Mouse (Mus musculus): ENCODE measurements around the gene Il18rap. TPM values are rescaled to one million over a fixed set of nuclear protein-coding genes. Genes with fewer than 3 reads are reported as not detected.

Il18rap gene
- polyA plus RNA-seq (2012; rRNA removed) (0.31 and 0.73 TPM in 2 replicates), polyA plus RNA-seq (2014; fragmentation: Nextera tagmentation; extraction: Ambion mirVana) (1.0 and 1.1 TPM in 2 replicates)

GRCm38 (mm10) chr1:40514851-40515585 lies at the start of gene Il18rap:
Il18rap (plus strand) TSS chr1:40515362.
- H3K4me3 ChIP-seq (ENCODE audit: insufficient read depth in 1 of 2, low read depth in 2 of 2, low read length in 2 of 2) = no peak within 1 kb of the TSS
- H3K4me2 ChIP-seq (ENCODE audit: low read depth) = no peak within 1 kb of the TSS
- H3K36me3 ChIP-seq (replicated peaks; ENCODE audit: control insufficient read depth, insufficient read depth, low read depth) = no peaks in the 10 kb centered on the region
- no peak within 1 kb of the TSS for H3K27ac ChIP-seq
- H3K27me3 ChIP-seq (ENCODE audit: control insufficient read depth, insufficient read depth, low read length) = no peaks in the 10 kb centered on the region
- no peak for DNase-seq (ENCODE audit: low read depth in 3 of 3, low spot score in 3 of 3)
- WGBS (ENCODE audit: insufficient replicate concordance) = 14% methylated on average over 9 of the region's 9 CpGs
- TF ChIP-seq EP300 (IDR thresholded peaks at IDR 0.05; ENCODE audit: low read depth) = no peak
- no peak for TF ChIP-seq CTCF (IDR thresholded peaks at IDR 0.05; ENCODE audit: low read depth)
- H3K4me1 ChIP-seq (replicated peaks; ENCODE audit: control insufficient read depth in 2 of 2, insufficient read depth in 2 of 2, low read length in 1 of 2) = no peaks in the 10 kb centered on the region
- no peak within 1 kb of the TSS for H3K9ac ChIP-seq (replicated peaks)
- no peak for ATAC-seq (ENCODE audit: insufficient read depth)
- H3K9me3 ChIP-seq (ENCODE audit: control insufficient read depth, low read length) = no peaks in the 10 kb centered on the region

- peak in 1 of 3 experiments; percentile 16 for DNase-seq (ENCODE audit: low read depth in 3 of 3, low spot score in 3 of 3)
- 35% methylated on average over 20 of the region's 20 CpGs for WGBS (ENCODE audit: insufficient replicate concordance)
- ATAC-seq (ENCODE audit: insufficient read depth) = no peak
- no peaks in the 10 kb centered on the region for H3K27me3 ChIP-seq (ENCODE audit: control insufficient read depth, insufficient read depth, low read length)
- H3K4me3 ChIP-seq (ENCODE audit: insufficient read depth in 1 of 2, low read depth in 2 of 2, low read length in 2 of 2) = no peak within 1 kb of the TSS
- no peak within 1 kb of the TSS for H3K4me2 ChIP-seq (ENCODE audit: low read depth)
- TF ChIP-seq EP300 (IDR thresholded peaks at IDR 0.05; ENCODE audit: low read depth) = no peak
- peak; percentile 64 for TF ChIP-seq CTCF (IDR thresholded peaks at IDR 0.05; ENCODE audit: low read depth)
- H3K9ac ChIP-seq (replicated peaks) = no peak within 1 kb of the TSS
- no peak within 1 kb of the TSS for H3K27ac ChIP-seq
- H3K36me3 ChIP-seq (replicated peaks; ENCODE audit: control insufficient read depth, insufficient read depth, low read depth) = no peaks in the 10 kb centered on the region
- no peaks in the 10 kb centered on the region for H3K9me3 ChIP-seq (ENCODE audit: control insufficient read depth, low read length)
- no peaks in the 10 kb centered on the region for H3K4me1 ChIP-seq (replicated peaks; ENCODE audit: control insufficient read depth in 2 of 2, insufficient read depth in 2 of 2, low read length in 1 of 2)
These were observed 49.4 kb upstream of the Il18rap start, which contains the start of gene Il18r1 for GRCm38 (mm10) chr1:40465477-40466430. Il18r1 (plus strand) TSS chr1:40465552.

- no peak overlapping the region for H3K27ac ChIP-seq
- no peak for ATAC-seq (ENCODE audit: insufficient read depth)
- no peaks in the 10 kb centered on the region for H3K4me1 ChIP-seq (replicated peaks; ENCODE audit: control insufficient read depth in 2 of 2, insufficient read depth in 2 of 2, low read length in 1 of 2)
- no peak for DNase-seq (ENCODE audit: low read depth in 3 of 3, low spot score in 3 of 3)
- TF ChIP-seq CTCF (IDR thresholded peaks at IDR 0.05; ENCODE audit: low read depth) (no peak), EP300 (IDR thresholded peaks at IDR 0.05; ENCODE audit: low read depth) (no peak)
- H3K9me3 ChIP-seq (ENCODE audit: control insufficient read depth, low read length) = no peaks in the 10 kb centered on the region
- H3K27me3 ChIP-seq (ENCODE audit: control insufficient read depth, insufficient read depth, low read length) = no peaks in the 10 kb centered on the region
- no peak overlapping the region for H3K4me3 ChIP-seq (ENCODE audit: insufficient read depth in 1 of 2, low read depth in 2 of 2, low read length in 2 of 2)
- no peaks in the 10 kb centered on the region for H3K36me3 ChIP-seq (replicated peaks; ENCODE audit: control insufficient read depth, insufficient read depth, low read depth)
- WGBS (ENCODE audit: insufficient replicate concordance) = 74% methylated on average over 4 of the region's 4 CpGs
- no peak overlapping the region for H3K4me2 ChIP-seq (ENCODE audit: low read depth)
- H3K9ac ChIP-seq (replicated peaks) = no peak overlapping the region
These were observed 47.9 kb upstream of the Il18rap start for GRCm38 (mm10) chr1:40467306-40467705.

- no peaks in the 10 kb centered on the region for H3K27me3 ChIP-seq (ENCODE audit: control insufficient read depth, insufficient read depth, low read length)
- no peak overlapping the region for H3K9ac ChIP-seq (replicated peaks)
- H3K4me2 ChIP-seq (ENCODE audit: low read depth) = no peak overlapping the region
- H3K4me1 ChIP-seq (replicated peaks; ENCODE audit: control insufficient read depth in 2 of 2, insufficient read depth in 2 of 2, low read length in 1 of 2) = no peaks in the 10 kb centered on the region
- H3K27ac ChIP-seq = no peak overlapping the region
- no peak overlapping the region for H3K4me3 ChIP-seq (ENCODE audit: insufficient read depth in 1 of 2, low read depth in 2 of 2, low read length in 2 of 2)
- ATAC-seq (ENCODE audit: insufficient read depth) (no peak), DNase-seq (ENCODE audit: low read depth in 3 of 3, low spot score in 3 of 3) (no peak)
- no peak for TF ChIP-seq EP300 (IDR thresholded peaks at IDR 0.05; ENCODE audit: low read depth)
- TF ChIP-seq CTCF (IDR thresholded peaks at IDR 0.05; ENCODE audit: low read depth) = no peak
- no peaks in the 10 kb centered on the region for H3K9me3 ChIP-seq (ENCODE audit: control insufficient read depth, low read length)
- WGBS (ENCODE audit: insufficient replicate concordance) = 44% methylated on average over 2 of the region's 2 CpGs
- H3K36me3 ChIP-seq (replicated peaks; ENCODE audit: control insufficient read depth, insufficient read depth, low read depth) = no peaks in the 10 kb centered on the region
These were observed 46.4 kb upstream of the Il18rap start for GRCm38 (mm10) chr1:40468805-40469204.

GRCm38 (mm10) chr1:40469900-40470299 lies 45.3 kb upstream of the Il18rap start:
- H3K4me2 ChIP-seq (ENCODE audit: low read depth) = no peak overlapping the region
- no peak overlapping the region for H3K27ac ChIP-seq
- 47% methylated on average over 12 of the region's 12 CpGs for WGBS (ENCODE audit: insufficient replicate concordance)
- no peaks in the 10 kb centered on the region for H3K36me3 ChIP-seq (replicated peaks; ENCODE audit: control insufficient read depth, insufficient read depth, low read depth)
- H3K4me1 ChIP-seq (replicated peaks; ENCODE audit: control insufficient read depth in 2 of 2, insufficient read depth in 2 of 2, low read length in 1 of 2) = peaks cover 0 to 2% of the 10 kb centered on the region in 2 experiments; a peak in 2 of 4 replicates
- no peak overlapping the region for H3K4me3 ChIP-seq (ENCODE audit: insufficient read depth in 1 of 2, low read depth in 2 of 2, low read length in 2 of 2)
- no peaks in the 10 kb centered on the region for H3K27me3 ChIP-seq (ENCODE audit: control insufficient read depth, insufficient read depth, low read length)
- TF ChIP-seq CTCF (IDR thresholded peaks at IDR 0.05; ENCODE audit: low read depth) (no peak), EP300 (IDR thresholded peaks at IDR 0.05; ENCODE audit: low read depth) (no peak)
- no peak for ATAC-seq (ENCODE audit: insufficient read depth)
- no peak overlapping the region for H3K9ac ChIP-seq (replicated peaks)
- DNase-seq (ENCODE audit: low read depth in 3 of 3, low spot score in 3 of 3) = no peak
- H3K9me3 ChIP-seq (ENCODE audit: control insufficient read depth, low read length) = no peaks in the 10 kb centered on the region
